Mouse (Mus musculus): ENCODE results near the gene Vwa5b1. TPM values are rescaled to one million over a fixed set of nuclear protein-coding genes. Genes with fewer than 3 reads are reported as not detected.
A peak's percentile ranks its signal among the peaks of the same experiment; 100 is the strongest.

The Vwa5b1 gene
- polyA plus RNA-seq, 1 experiment from 2014 or later, result 0.37 TPM

- no peak for ATAC-seq (ENCODE audit: insufficient read depth, low FRiP score, low read depth)
- no peaks in the 10 kb centered on the region for H3K4me1 ChIP-seq
- H3K36me3 ChIP-seq, result no peaks in the 10 kb centered on the region
- no peak overlapping the region for H3K9ac ChIP-seq
- WGBS, result 80% methylated on average over 9 of the region's 9 CpGs
- no peak overlapping the region for H3K27ac ChIP-seq
- H3K4me3 ChIP-seq (replicated peaks), result no peak overlapping the region
- no peak overlapping the region for H3K4me2 ChIP-seq
- H3K9me3 ChIP-seq, result no peaks in the 10 kb centered on the region
- 0 out of 2 replicates have a peak, but pooled peaks cover 6% of the 10 kb centered on the region for H3K27me3 ChIP-seq (replicated peaks)
These were observed 110.9 kb downstream of the Vwa5b1 start for GRCm38 (mm10) chr4:138524769-138525168.

- Histone ChIP-seq H3K27ac (no peak overlapping the region), H3K9ac (no peak overlapping the region), H3K4me3 (replicated peaks) (no peak overlapping the region), H3K9me3 (no peaks in the 10 kb centered on the region), H3K27me3 (replicated peaks) (0 out of 2 replicates have a peak, but pooled peaks cover 6% of the 10 kb centered on the region), H3K36me3 (no peaks in the 10 kb centered on the region), H3K4me1 (no peaks in the 10 kb centered on the region), H3K4me2 (no peak overlapping the region)
- no peak for ATAC-seq (ENCODE audit: insufficient read depth, low FRiP score, low read depth)
- WGBS, result 22% methylated on average over 7 of the region's 7 CpGs
These were observed 111.9 kb downstream of the Vwa5b1 start for GRCm38 (mm10) chr4:138523775-138524174.

- Histone ChIP-seq H3K9me3 (no peaks in the 10 kb centered on the region), H3K4me2 (no peak overlapping the region), H3K9ac (no peak overlapping the region), H3K4me3 (replicated peaks) (no peak overlapping the region), H3K4me1 (no peaks in the 10 kb centered on the region), H3K27me3 (replicated peaks) (0 out of 2 replicates have a peak, but pooled peaks cover 1% of the 10 kb centered on the region), H3K27ac (no peak overlapping the region), H3K36me3 (no peaks in the 10 kb centered on the region)
- WGBS, result 15% methylated on average over 7 of the region's 7 CpGs
- peak; percentile 35; the same call in 1 of the 2 replicates for ATAC-seq (ENCODE audit: insufficient read depth, low FRiP score, low read depth)
These were observed 113.4 kb downstream of the Vwa5b1 start for GRCm38 (mm10) chr4:138522296-138522695.

- Histone ChIP-seq H3K27ac (no peak overlapping the region), H3K36me3 (no peaks in the 10 kb centered on the region), H3K9me3 (no peaks in the 10 kb centered on the region), H3K4me3 (replicated peaks) (no peak overlapping the region), H3K4me1 (no peaks in the 10 kb centered on the region), H3K9ac (no peak overlapping the region), H3K4me2 (no peak overlapping the region), H3K27me3 (replicated peaks) (no peaks in the 10 kb centered on the region; the same call in 1 of the 2 replicates)
- WGBS, result 44% methylated on average over 9 of the region's 9 CpGs
- ATAC-seq (ENCODE audit: insufficient read depth, low FRiP score, low read depth), result no peak
These were observed 118.4 kb downstream of the Vwa5b1 start for GRCm38 (mm10) chr4:138517153-138517789.

- H3K9me3 ChIP-seq, result no peaks in the 10 kb centered on the region
- no peak for ATAC-seq (ENCODE audit: insufficient read depth, low FRiP score, low read depth)
- H3K9ac ChIP-seq, result no peak overlapping the region
- no peaks in the 10 kb centered on the region; the same call in 1 of the 2 replicates for H3K27me3 ChIP-seq (replicated peaks)
- no peak overlapping the region for H3K4me2 ChIP-seq
- no peak overlapping the region for H3K4me3 ChIP-seq (replicated peaks)
- H3K36me3 ChIP-seq, result no peaks in the 10 kb centered on the region
- no peaks in the 10 kb centered on the region for H3K4me1 ChIP-seq
- H3K27ac ChIP-seq, result no peak overlapping the region
- WGBS, result 69% methylated on average over 3 of the region's 3 CpGs
These were observed 119.2 kb downstream of the Vwa5b1 start for GRCm38 (mm10) chr4:138516448-138516847.

Other genes with a start within 250 kb of the Vwa5b1 start
- 0.31 TPM in 1 of 2 replicates, not detected in the other for gene Fam43b, start 239.4 kb downstream of the Vwa5b1 start, polyA plus RNA-seq (2015; fragmentation: Nextera tagmentation; extraction: Ambion mirVana)
- 15.7 and 18.6 TPM in 2 replicates for gene Mul1, start 201.2 kb downstream of the Vwa5b1 start, polyA plus RNA-seq (2015; fragmentation: Nextera tagmentation; extraction: Ambion mirVana)
- gene Camk2n1, start 181.6 kb downstream of the Vwa5b1 start, polyA plus RNA-seq (2015; fragmentation: Nextera tagmentation; extraction: Ambion mirVana), result 5.0 and 5.2 TPM in 2 replicates
- gene Pla2g2c, start 88.9 kb upstream of the Vwa5b1 start, polyA plus RNA-seq (2015; fragmentation: Nextera tagmentation; extraction: Ambion mirVana), result 0.18 and 0.39 TPM in 2 replicates
- gene Ubxn10, start 101.3 kb upstream of the Vwa5b1 start, polyA plus RNA-seq (2015; fragmentation: Nextera tagmentation; extraction: Ambion mirVana), result 1.3 and 1.6 TPM in 2 replicates
- gene Pla2g2f, start 121.7 kb upstream of the Vwa5b1 start, polyA plus RNA-seq (2015; fragmentation: Nextera tagmentation; extraction: Ambion mirVana), result 1.3 and 1.5 TPM in 2 replicates
- 0.62 and 1.1 TPM in 2 replicates for gene Pla2g2d, start 139.9 kb upstream of the Vwa5b1 start, polyA plus RNA-seq (2015; fragmentation: Nextera tagmentation; extraction: Ambion mirVana)
- gene Pla2g5, start 227.6 kb upstream of the Vwa5b1 start, polyA plus RNA-seq (2015; fragmentation: Nextera tagmentation; extraction: Ambion mirVana), result 0.18 and 0.32 TPM in 2 replicates
- not detected in 2 replicates for gene Gm13030, start 238.1 kb upstream of the Vwa5b1 start, polyA plus RNA-seq (2015; fragmentation: Nextera tagmentation; extraction: Ambion mirVana)
- not detected in 2 replicates for gene Pla2g2e, start 242.1 kb upstream of the Vwa5b1 start, polyA plus RNA-seq (2015; fragmentation: Nextera tagmentation; extraction: Ambion mirVana)

All from stomach, embryonic 15.5 days (tissue).